Mouse (Mus musculus) neural tube, embryonic 11.5 days (tissue): Measurements from ENCODE around the gene Bcl11b. TPM values are rescaled to one million over a fixed set of nuclear protein-coding genes. Genes with fewer than 3 reads are reported as not detected.

Experiments
- ATAC-seq: fragments of 200-750 bp; cut with Nextera tagmentation; 2 replicates; pipeline ENCODE4 v1.8.0; 2017; ENCODE audit warnings: moderate number of reproducible peaks, mild to moderate bottlenecking, moderate TSS enrichment, moderate library complexity; ENCODE audit not compliant: insufficient read depth, low FRiP score, low TSS enrichment
- DNase-seq: peaks from one replicate; pipeline ENCODE4 v3.0.0-alpha.2; 2015; ENCODE audit warnings: low spot score
- H3K27ac ChIP-seq: fragments of 300-500 bp; sonication (generic); 2 replicates; pipeline ENCODE4 v1.5.1; 2014; ENCODE audit warnings: low read depth, mild to moderate bottlenecking, low read length
- H3K27me3 ChIP-seq: fragments of 300-500 bp; sonication (generic); 2 replicates; pipeline ENCODE4 v1.6.1; 2014; ENCODE audit warnings: mild to moderate bottlenecking, low read length, mixed read lengths; ENCODE audit not compliant: control insufficient read depth, insufficient read depth
- H3K36me3 ChIP-seq: fragments of 300-500 bp; sonication (generic); 2 replicates; pipeline ENCODE4 v1.6.1; 2014; ENCODE audit warnings: mild to moderate bottlenecking, low read length, moderate library complexity, mixed read lengths; ENCODE audit not compliant: control insufficient read depth, insufficient read depth
- H3K4me1 ChIP-seq: fragments of 300-500 bp; sonication (generic); 2 replicates; pipeline ENCODE4 v1.6.1; 2014; ENCODE audit warnings: low read length, mixed read lengths; ENCODE audit not compliant: control insufficient read depth, insufficient read depth
- H3K4me2 ChIP-seq: fragments of 300-500 bp; sonication (generic); 2 replicates; pipeline ENCODE4 v1.6.1; 2014; ENCODE audit warnings: low read depth, mild to moderate bottlenecking, moderate library complexity
- H3K4me3 ChIP-seq: fragments of 300-500 bp; sonication (generic); 2 replicates; pipeline ENCODE4 v1.5.1; 2014; ENCODE audit warnings: low read depth, low read length
- H3K9ac ChIP-seq: fragments of 300-500 bp; sonication (generic); 2 replicates; pipeline ENCODE4 v1.6.1; 2014; ENCODE audit warnings: mild to moderate bottlenecking, low read length
- H3K9me3 ChIP-seq: fragments of 300-500 bp; sonication (generic); 2 replicates; pipeline ENCODE4 v1.6.1; 2016; ENCODE audit warnings: low read length; ENCODE audit not compliant: control insufficient read depth
- WGBS: fragments of 180-500 bp; shearing (Covaris S2); extraction: QIAGEN DNeasy Blood & Tissue Kit; methylation state at CpG from one replicate; pipeline ENCODE4 v1.1.7; 2014; 5-methylcytosine and 5-hydroxymethylcytosine counted together
- polyA plus RNA-seq: library from polyadenylated mRNA; unstranded; fragments of >200 nt; fragmentation: Nextera tagmentation; extraction: Ambion mirVana; gene quantifications from 2 replicates; pipeline ENCODE4 v1.2.1, GENCODE M21; 2014

The Bcl11b gene
- polyA plus RNA-seq, 1 experiment from 2014 or later = 9.4 TPM

- Histone ChIP-seq H3K4me3 (no peak overlapping the region), H3K4me2 (0 out of 2 replicates have a peak overlapping the region, but pooled peaks have one; percentile 1), H3K36me3 (no peaks in the 10 kb centered on the region), H3K27ac (no peak overlapping the region), H3K9ac (no peak overlapping the region), H3K27me3 (peaks cover 2% of the 10 kb centered on the region; the same call in 1 of the 2 replicates), H3K9me3 (no peaks in the 10 kb centered on the region), H3K4me1 (peaks cover 58% of the 10 kb centered on the region)
- no peak for ATAC-seq
- 51% methylated on average over 8 of the region's 8 CpGs for WGBS
- no peak for DNase-seq
Observed at GRCm38 (mm10) chr12:107978736-107979255, 24.6 kb downstream of the Bcl11b start.

DNA sequence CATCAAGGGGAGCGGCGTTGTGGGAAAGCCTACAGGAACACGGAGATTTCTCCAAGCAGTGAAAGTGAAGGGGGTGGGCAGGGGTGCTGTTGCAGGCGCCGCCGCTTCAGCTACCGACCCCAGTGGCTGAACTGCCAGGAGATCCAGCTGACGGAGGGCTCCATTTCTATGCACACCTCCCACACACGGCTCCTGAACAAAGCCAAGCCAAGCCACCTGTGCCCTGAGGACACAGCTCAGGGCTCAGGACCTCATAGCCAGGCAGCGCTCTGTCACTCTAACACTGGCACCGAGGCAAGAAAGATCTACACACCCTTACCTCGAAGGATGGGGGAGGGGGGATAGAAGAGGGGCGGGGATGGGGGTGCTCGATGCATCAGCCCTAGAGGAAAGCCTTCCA, 25.3 kb downstream of the Bcl11b start:
- no peak for DNase-seq
- no peak for ATAC-seq
- Histone ChIP-seq H3K27me3 (peaks cover 2% of the 10 kb centered on the region; the same call in 1 of the 2 replicates), H3K4me3 (no peak overlapping the region), H3K4me1 (peaks cover 65% of the 10 kb centered on the region), H3K9ac (peak overlapping the region; percentile 12; the same call in 1 of the 2 replicates), H3K9me3 (no peaks in the 10 kb centered on the region), H3K36me3 (no peaks in the 10 kb centered on the region), H3K27ac (no peak overlapping the region), H3K4me2 (peak overlapping the region; percentile 24)
- WGBS = 6% methylated on average over 14 of the region's 14 CpGs

- H3K36me3 ChIP-seq = no peaks in the 10 kb centered on the region
- H3K27ac ChIP-seq = no peak overlapping the region
- no peaks in the 10 kb centered on the region for H3K9me3 ChIP-seq
- H3K27me3 ChIP-seq = peaks cover 2% of the 10 kb centered on the region; the same call in 1 of the 2 replicates
- no peak overlapping the region for H3K4me3 ChIP-seq
- no peak for DNase-seq
- H3K4me2 ChIP-seq = 0 out of 2 replicates have a peak overlapping the region, but pooled peaks have one; percentile 24
- peaks cover 69% of the 10 kb centered on the region for H3K4me1 ChIP-seq
- no peak overlapping the region for H3K9ac ChIP-seq
- ATAC-seq = no peak
- WGBS = 6% methylated on average over 9 of the region's 9 CpGs
Observed at GRCm38 (mm10) chr12:107977534-107977933, 25.9 kb downstream of the Bcl11b start.

GRCm38 (mm10) chr12:107977086-107977485, 26.3 kb downstream of the Bcl11b start:
- Histone ChIP-seq H3K9me3 (no peaks in the 10 kb centered on the region), H3K27ac (no peak overlapping the region), H3K27me3 (peaks cover 2% of the 10 kb centered on the region; the same call in 1 of the 2 replicates), H3K4me3 (no peak overlapping the region), H3K9ac (no peak overlapping the region), H3K4me2 (peak overlapping the region; percentile 22; the same call in 1 of the 2 replicates), H3K36me3 (no peaks in the 10 kb centered on the region), H3K4me1 (peaks cover 67% of the 10 kb centered on the region)
- DNase-seq (no peak), ATAC-seq (no peak)
- 20% methylated on average over 8 of the region's 8 CpGs for WGBS

GRCm38 (mm10) chr12:107976571-107977001, 26.8 kb downstream of the Bcl11b start:
- peak overlapping the region; percentile 22 for H3K4me2 ChIP-seq
- no peak overlapping the region for H3K27ac ChIP-seq

GRCm38 (mm10) chr12:107975897-107976570, 27.4 kb downstream of the Bcl11b start:
- WGBS = 24% methylated on average over 14 of the region's 14 CpGs
- ATAC-seq (no peak), DNase-seq (no peak)
- Histone ChIP-seq H3K27ac (no peak overlapping the region), H3K9ac (peak overlapping the region; percentile 37; the same call in 1 of the 2 replicates), H3K36me3 (no peaks in the 10 kb centered on the region), H3K4me3 (no peak overlapping the region), H3K9me3 (no peaks in the 10 kb centered on the region), H3K4me2 (peak overlapping the region; percentile 22), H3K4me1 (peaks cover 63% of the 10 kb centered on the region), H3K27me3 (peaks cover 2% of the 10 kb centered on the region; the same call in 1 of the 2 replicates)

More at GRCm38 (mm10) chr12:107976571-107977001, 26.8 kb downstream of the Bcl11b start:
- DNase-seq (no peak), ATAC-seq (no peak)
- 21% methylated on average over 22 of the region's 22 CpGs for WGBS
- H3K36me3 ChIP-seq = no peaks in the 10 kb centered on the region
- H3K4me3 ChIP-seq = no peak overlapping the region
- H3K4me1 ChIP-seq = peaks cover 64% of the 10 kb centered on the region
- peaks cover 2% of the 10 kb centered on the region; the same call in 1 of the 2 replicates for H3K27me3 ChIP-seq
- H3K9me3 ChIP-seq = no peaks in the 10 kb centered on the region
- peak overlapping the region; percentile 37; the same call in 1 of the 2 replicates for H3K9ac ChIP-seq

- Histone ChIP-seq H3K9me3 (no peaks in the 10 kb centered on the region), H3K4me1 (peaks cover 58% of the 10 kb centered on the region), H3K4me2 (no peak overlapping the region), H3K27ac (no peak overlapping the region), H3K4me3 (no peak overlapping the region), H3K9ac (no peak overlapping the region), H3K36me3 (no peaks in the 10 kb centered on the region), H3K27me3 (peaks cover 2% of the 10 kb centered on the region; the same call in 1 of the 2 replicates)
- WGBS = 74% methylated on average over 10 of the region's 10 CpGs
- ATAC-seq = no peak
- no peak for DNase-seq
Observed at GRCm38 (mm10) chr12:107975479-107975896, 27.9 kb downstream of the Bcl11b start.

GRCm38 (mm10) chr12:107974504-107974903, 28.9 kb downstream of the Bcl11b start:
- Histone ChIP-seq H3K9ac (no peak overlapping the region), H3K4me3 (no peak overlapping the region), H3K4me2 (no peak overlapping the region), H3K27ac (no peak overlapping the region), H3K27me3 (peaks cover 2% of the 10 kb centered on the region; the same call in 1 of the 2 replicates), H3K9me3 (no peaks in the 10 kb centered on the region), H3K36me3 (no peaks in the 10 kb centered on the region), H3K4me1 (peaks cover 54% of the 10 kb centered on the region)
- DNase-seq (no peak), ATAC-seq (no peak)
- 73% methylated on average over 11 of the region's 11 CpGs for WGBS
